Mouse (Mus musculus): ENCODE measurements around the gene Tnfaip1. TPM values are rescaled to one million over a fixed set of nuclear protein-coding genes. Genes with fewer than 3 reads are reported as not detected.
A peak's percentile ranks its signal among the peaks of the same experiment; 100 is the strongest.
"Not testable (repeated sequence)": the region's sequence is repeated elsewhere in the genome, so short reads cannot be mapped to it uniquely, and the experiment has no call there.

The Tnfaip1 gene
- polyA plus RNA-seq, 1 experiment: 0.68 TPM

- Histone ChIP-seq H3K27me3 (replicated peaks) (no peaks in the 10 kb centered on the region), H3K4me3 (replicated peaks) (no peak overlapping the region), H3K9me3 (no peaks in the 10 kb centered on the region), H3K4me1 (peaks cover 51% of the 10 kb centered on the region), H3K36me3 (replicated peaks; ENCODE audit: low read length) (peaks cover 62% of the 10 kb centered on the region)
- TF ChIP-seq GATA1 (IDR thresholded peaks at IDR 0.05; ENCODE audit: borderline replicate concordance, low read length) (no peak), FLI1 (IDR thresholded peaks at IDR 0.05; ENCODE audit: low read length) (no peak)
Measured at GRCm38 (mm10) chr11:78545181-78545580, 9.0 kb upstream of the Tnfaip1 start.

- Histone ChIP-seq H3K4me1 (peaks cover 46% of the 10 kb centered on the region), H3K27me3 (replicated peaks) (no peaks in the 10 kb centered on the region), H3K4me3 (replicated peaks) (no peak overlapping the region), H3K9me3 (no peaks in the 10 kb centered on the region), H3K36me3 (replicated peaks; ENCODE audit: low read length) (peaks cover 68% of the 10 kb centered on the region)
- TF ChIP-seq FLI1 (IDR thresholded peaks at IDR 0.05; ENCODE audit: low read length): no peak
- TF ChIP-seq GATA1 (IDR thresholded peaks at IDR 0.05; ENCODE audit: borderline replicate concordance, low read length): no peak
Measured at GRCm38 (mm10) chr11:78544449-78545111, 8.4 kb upstream of the Tnfaip1 start.

- no peak overlapping the region for H3K4me3 ChIP-seq (replicated peaks)
- no peaks in the 10 kb centered on the region for H3K27me3 ChIP-seq (replicated peaks)
- H3K4me1 ChIP-seq: peaks cover 50% of the 10 kb centered on the region
- TF ChIP-seq GATA1 (IDR thresholded peaks at IDR 0.05; ENCODE audit: borderline replicate concordance, low read length): no peak
- TF ChIP-seq FLI1 (IDR thresholded peaks at IDR 0.05; ENCODE audit: low read length): no peak
- H3K9me3 ChIP-seq: no peaks in the 10 kb centered on the region
- H3K36me3 ChIP-seq (replicated peaks; ENCODE audit: low read length): peaks cover 65% of the 10 kb centered on the region
Measured at GRCm38 (mm10) chr11:78540358-78540757, 4.2 kb upstream of the Tnfaip1 start.

GRCm38 (mm10) chr11:78536690-78537084 lies 555 bp upstream of the Tnfaip1 start:
- Histone ChIP-seq H3K36me3 (replicated peaks; ENCODE audit: low read length) (peaks cover 36% of the 10 kb centered on the region), H3K4me3 (replicated peaks) (peak overlapping the region; percentile 98), H3K9me3 (no peaks in the 10 kb centered on the region), H3K4me1 (peaks cover 49% of the 10 kb centered on the region), H3K27me3 (replicated peaks) (peaks cover 5% of the 10 kb centered on the region)
- no peak for TF ChIP-seq GATA1 (IDR thresholded peaks at IDR 0.05; ENCODE audit: borderline replicate concordance, low read length)
- TF ChIP-seq FLI1 (IDR thresholded peaks at IDR 0.05; ENCODE audit: low read length): no peak

- no peak for TF ChIP-seq GATA1 (IDR thresholded peaks at IDR 0.05; ENCODE audit: borderline replicate concordance, low read length)
- TF ChIP-seq FLI1 (IDR thresholded peaks at IDR 0.05; ENCODE audit: low read length): no peak; the same call in 1 of the 2 replicates
- no peaks in the 10 kb centered on the region for H3K9me3 ChIP-seq
- H3K36me3 ChIP-seq (replicated peaks; ENCODE audit: low read length): peaks cover 24% of the 10 kb centered on the region
- peaks cover 5% of the 10 kb centered on the region for H3K27me3 ChIP-seq (replicated peaks)
- peak overlapping the region; percentile 98 for H3K4me3 ChIP-seq (replicated peaks)
- peaks cover 55% of the 10 kb centered on the region for H3K4me1 ChIP-seq
Measured at GRCm38 (mm10) chr11:78535376-78536079, 604 bp downstream of the Tnfaip1 start.

- no peak for TF ChIP-seq FLI1 (IDR thresholded peaks at IDR 0.05; ENCODE audit: low read length)
- no peak for TF ChIP-seq GATA1 (IDR thresholded peaks at IDR 0.05; ENCODE audit: borderline replicate concordance, low read length)
- no peaks in the 10 kb centered on the region for H3K9me3 ChIP-seq
- H3K4me3 ChIP-seq (replicated peaks): no peak overlapping the region
- H3K27me3 ChIP-seq (replicated peaks): peaks cover 6% of the 10 kb centered on the region
- peaks cover 14% of the 10 kb centered on the region for H3K36me3 ChIP-seq (replicated peaks; ENCODE audit: low read length)
- peaks cover 53% of the 10 kb centered on the region for H3K4me1 ChIP-seq
Measured at GRCm38 (mm10) chr11:78534516-78534915, 1.6 kb downstream of the Tnfaip1 start.

- Histone ChIP-seq H3K4me1 (peaks cover 27% of the 10 kb centered on the region), H3K36me3 (replicated peaks; ENCODE audit: low read length) (peaks cover 16% of the 10 kb centered on the region), H3K27me3 (replicated peaks) (peaks cover 12% of the 10 kb centered on the region)
- not testable (repeated sequence) for H3K9me3 ChIP-seq; H3K4me3 ChIP-seq (replicated peaks)
Measured at GRCm38 (mm10) chr11:78531515-78531914, 4.6 kb downstream of the Tnfaip1 start.

- Histone ChIP-seq H3K27me3 (replicated peaks) (peaks cover 12% of the 10 kb centered on the region), H3K9me3 (no peaks in the 10 kb centered on the region), H3K4me3 (replicated peaks) (no peak overlapping the region), H3K4me1 (peaks cover 27% of the 10 kb centered on the region), H3K36me3 (replicated peaks; ENCODE audit: low read length) (peaks cover 21% of the 10 kb centered on the region)
- no peak for TF ChIP-seq GATA1 (IDR thresholded peaks at IDR 0.05; ENCODE audit: borderline replicate concordance, low read length)
- no peak for TF ChIP-seq FLI1 (IDR thresholded peaks at IDR 0.05; ENCODE audit: low read length)
Measured at GRCm38 (mm10) chr11:78531046-78531445, 5.1 kb downstream of the Tnfaip1 start.

GRCm38 (mm10) chr11:78530001-78530400 lies 6.1 kb downstream of the Tnfaip1 start:
- Histone ChIP-seq H3K27me3 (replicated peaks) (peaks cover 12% of the 10 kb centered on the region), H3K4me3 (replicated peaks) (no peak overlapping the region), H3K36me3 (replicated peaks; ENCODE audit: low read length) (peaks cover 30% of the 10 kb centered on the region), H3K4me1 (peaks cover 19% of the 10 kb centered on the region), H3K9me3 (no peaks in the 10 kb centered on the region)
- TF ChIP-seq FLI1 (IDR thresholded peaks at IDR 0.05; ENCODE audit: low read length) (no peak), GATA1 (IDR thresholded peaks at IDR 0.05; ENCODE audit: borderline replicate concordance, low read length) (no peak)

GRCm38 (mm10) chr11:78528714-78529113 lies 7.4 kb downstream of the Tnfaip1 start:
- Histone ChIP-seq H3K4me3 (replicated peaks) (no peak overlapping the region), H3K9me3 (no peaks in the 10 kb centered on the region), H3K27me3 (replicated peaks) (peaks cover 9% of the 10 kb centered on the region), H3K36me3 (replicated peaks; ENCODE audit: low read length) (peaks cover 42% of the 10 kb centered on the region), H3K4me1 (peaks cover 14% of the 10 kb centered on the region)
- TF ChIP-seq FLI1 (IDR thresholded peaks at IDR 0.05; ENCODE audit: low read length): no peak
- TF ChIP-seq GATA1 (IDR thresholded peaks at IDR 0.05; ENCODE audit: borderline replicate concordance, low read length): no peak
